In genomic region chr10:82795071-82795731, GRCm38 (mm10) we compare ENCODE assay signal across 8 mouse cellular contexts. TPM values are rescaled to one million over a fixed set of nuclear protein-coding genes. Genes with fewer than 3 reads are reported as not detected.
A peak's percentile ranks its signal among the peaks of the same experiment; 100 is the strongest.
DNase-seq lines count a peak whose midpoint lies in the region; ATAC-seq and TF ChIP-seq lines count a peak whose summit lies in the region.

No protein-coding gene starts in this region.

- no peaks in the 10 kb centered on the region for H3K27me3 ChIP-seq in hindbrain, embryonic 12.5 days
- H3K27me3 ChIP-seq in hindbrain, embryonic 11.5 days (ENCODE audit: control insufficient read depth, insufficient read depth, low read length) = no peaks in the 10 kb centered on the region
- H3K27me3 ChIP-seq in intestine, embryonic 16.5 days (replicated peaks; ENCODE audit: control insufficient read depth, insufficient read depth, low read length) = no peaks in the 10 kb centered on the region
- H3K27me3 ChIP-seq in stomach, embryonic 15.5 days (replicated peaks) = no peaks in the 10 kb centered on the region

- TF ChIP-seq CTCF in cortical plate, adult 2 months (IDR thresholded peaks at IDR 0.05; ENCODE audit: extremely low read depth, insufficient read depth, low read length) = peak; percentile 47

- 48% methylated on average over 15 of the region's 15 CpGs for WGBS in hindbrain, embryonic 12.5 days
- 42% methylated on average over 15 of the region's 15 CpGs for WGBS in hindbrain, embryonic 11.5 days
- 25% methylated on average over 15 of the region's 15 CpGs for WGBS in intestine, embryonic 16.5 days
- 20% methylated on average over 15 of the region's 15 CpGs for WGBS in stomach, embryonic 15.5 days

- H3K9me3 ChIP-seq in hindbrain, embryonic 12.5 days (replicated peaks) = 0 out of 2 replicates have a peak, but pooled peaks cover 4% of the 10 kb centered on the region
- H3K9me3 ChIP-seq in hindbrain, embryonic 11.5 days (ENCODE audit: control insufficient read depth, low read length) = no peaks in the 10 kb centered on the region; the same call in 1 of the 2 replicates
- H3K9me3 ChIP-seq in intestine, embryonic 16.5 days (ENCODE audit: control insufficient read depth, low read length) = no peaks in the 10 kb centered on the region
- no peaks in the 10 kb centered on the region for H3K9me3 ChIP-seq in stomach, embryonic 15.5 days

- TF ChIP-seq POLR2A in cortical plate, adult 2 months (IDR thresholded peaks at IDR 0.05; ENCODE audit: extremely low read depth, insufficient read depth, low read length) = no peak

- H3K27ac ChIP-seq in hindbrain, embryonic 12.5 days = no peak overlapping the region
- H3K27ac ChIP-seq in hindbrain, embryonic 11.5 days (ENCODE audit: low read depth, low read length) = no peak overlapping the region
- H3K27ac ChIP-seq in cortical plate, adult 2 months (ENCODE audit: insufficient read depth, low read length) = no peak overlapping the region
- H3K27ac ChIP-seq in intestine, embryonic 16.5 days (ENCODE audit: low read length) = no peak overlapping the region
- peak overlapping the region; percentile 42 for H3K27ac ChIP-seq in stomach, embryonic 15.5 days

- no peak for ATAC-seq in hindbrain, embryonic 12.5 days (ENCODE audit: low FRiP score)
- ATAC-seq in hindbrain, embryonic 11.5 days (ENCODE audit: low FRiP score) = no peak
- peak; percentile 76 for ATAC-seq in intestine, embryonic 16.5 days
- ATAC-seq in megakaryocyte, adult 5-6 weeks (ENCODE audit: poor library complexity, severe bottlenecking) = peak; percentile 62
- peak; percentile 56; the same call in 1 of the 2 replicates for ATAC-seq in stomach, embryonic 15.5 days (ENCODE audit: insufficient read depth, low FRiP score, low read depth)

- H3K4me1 ChIP-seq in hindbrain, embryonic 12.5 days = peaks cover 9% of the 10 kb centered on the region; the same call in 1 of the 2 replicates
- H3K4me1 ChIP-seq in hindbrain, embryonic 11.5 days (replicated peaks; ENCODE audit: control insufficient read depth, insufficient read depth, low read length) = no peaks in the 10 kb centered on the region
- no peaks in the 10 kb centered on the region for H3K4me1 ChIP-seq in cortical plate, adult 2 months (ENCODE audit: control insufficient read depth, insufficient read depth, low read length)
- H3K4me1 ChIP-seq in intestine, embryonic 16.5 days (ENCODE audit: control insufficient read depth, insufficient read depth, low read length) = peaks cover 6% of the 10 kb centered on the region
- H3K4me1 ChIP-seq in stomach, embryonic 15.5 days = peaks cover 16% of the 10 kb centered on the region; the same call in 1 of the 2 replicates

- intact Hi-C loops in left cerebral cortex, postnatal 10 days (cut with DNase I) = no loop called here

- no peak for DNase-seq in hindbrain, embryonic 11.5 days (ENCODE audit: low spot score)
- DNase-seq in gastrocnemius, postnatal 25 days = peak; percentile 62
- DNase-seq in left cerebral cortex, postnatal 10 days (ENCODE audit: extremely low spot score in 1 of 2, low spot score in 2 of 2) = peak; percentile 65 to 69

- no peak overlapping the region for H3K4me3 ChIP-seq in hindbrain, embryonic 12.5 days
- no peak overlapping the region for H3K4me3 ChIP-seq in hindbrain, embryonic 11.5 days (ENCODE audit: low read depth, low read length)
- H3K4me3 ChIP-seq in cortical plate, adult 2 months (ENCODE audit: insufficient read depth, low read length) = no peak overlapping the region
- H3K4me3 ChIP-seq in intestine, embryonic 16.5 days (ENCODE audit: low read length) = peak overlapping the region; percentile 1
- peak overlapping the region; percentile 12; the same call in 1 of the 2 replicates for H3K4me3 ChIP-seq in stomach, embryonic 15.5 days (replicated peaks)

- H3K9ac ChIP-seq in hindbrain, embryonic 12.5 days = no peak overlapping the region
- H3K9ac ChIP-seq in hindbrain, embryonic 11.5 days (ENCODE audit: low read depth, low read length) = no peak overlapping the region
- peak overlapping the region; percentile 17; the same call in 1 of the 2 replicates for H3K9ac ChIP-seq in intestine, embryonic 16.5 days (ENCODE audit: low read depth, low read length)
- 0 out of 2 replicates have a peak overlapping the region, but pooled peaks have one; percentile 7 for H3K9ac ChIP-seq in stomach, embryonic 15.5 days

- no peaks in the 10 kb centered on the region for H3K36me3 ChIP-seq in hindbrain, embryonic 12.5 days
- H3K36me3 ChIP-seq in hindbrain, embryonic 11.5 days (ENCODE audit: control insufficient read depth, insufficient read depth, low read length) = no peaks in the 10 kb centered on the region
- no peaks in the 10 kb centered on the region for H3K36me3 ChIP-seq in intestine, embryonic 16.5 days (ENCODE audit: control insufficient read depth, insufficient read depth, low read length)
- H3K36me3 ChIP-seq in stomach, embryonic 15.5 days = no peaks in the 10 kb centered on the region

- peak overlapping the region; percentile 27 for H3K4me2 ChIP-seq in hindbrain, embryonic 12.5 days (replicated peaks)
- H3K4me2 ChIP-seq in hindbrain, embryonic 11.5 days (replicated peaks; ENCODE audit: low read depth, low read length) = no peak overlapping the region; the same call in 1 of the 2 replicates
- H3K4me2 ChIP-seq in intestine, embryonic 16.5 days (ENCODE audit: low read depth, low read length) = peak overlapping the region; percentile 49
- peak overlapping the region; percentile 50 for H3K4me2 ChIP-seq in stomach, embryonic 15.5 days

RNA-seq across cellular contexts. Expression of gene Nfyb, which starts 31.3 kb away (rescaled TPM):
- polyA plus RNA-seq in hindbrain, embryonic 12.5 days (2016; fragmentation: Nextera tagmentation; extraction: Ambion mirVana) = 54.9 and 59.2 TPM in 2 replicates
- polyA plus RNA-seq in hindbrain, embryonic 11.5 days (2014; fragmentation: Nextera tagmentation; extraction: Ambion mirVana) = 60.7 and 68.2 TPM in 2 replicates
- 54.6 and 60.5 TPM in 2 replicates for polyA plus RNA-seq in cortical plate, adult 2 months (2012; rRNA removed)
- 10 to 100 TPM; 24.9 to 33.2 TPM for total RNA-seq in gastrocnemius, postnatal 25 days (2021)
- 31.4 and 34.7 TPM in 2 replicates for polyA plus RNA-seq in intestine, embryonic 16.5 days (2015; fragmentation: Nextera tagmentation; extraction: Ambion mirVana)
- 10 to 100 TPM; 58.9 to 62.9 TPM for total RNA-seq in left cerebral cortex, postnatal 10 days (2021)
- total RNA-seq in megakaryocyte, adult 5-6 weeks (2015) = 34.9 and 48.3 TPM in 2 replicates
- total RNA-seq in megakaryocyte, adult 5-6 weeks (2017) = 71.7 and 77.4 TPM in 2 replicates
- polyA plus RNA-seq in stomach, embryonic 15.5 days (2015; fragmentation: Nextera tagmentation; extraction: Ambion mirVana) = 46.0 and 47.7 TPM in 2 replicates

RNA-seq across cellular contexts. Expression of gene Txnrd1, which starts 38.5 kb away (rescaled TPM):
- polyA plus RNA-seq in hindbrain, embryonic 12.5 days (2016; fragmentation: Nextera tagmentation; extraction: Ambion mirVana) = 155 TPM in 2 replicates
- 170 and 196 TPM in 2 replicates for polyA plus RNA-seq in hindbrain, embryonic 11.5 days (2014; fragmentation: Nextera tagmentation; extraction: Ambion mirVana)
- 36.8 and 38.3 TPM in 2 replicates for polyA plus RNA-seq in cortical plate, adult 2 months (2012; rRNA removed)
- 10 to 100 TPM; 48.6 to 49.7 TPM for total RNA-seq in gastrocnemius, postnatal 25 days (2021)
- 107 and 108 TPM in 2 replicates for polyA plus RNA-seq in intestine, embryonic 16.5 days (2015; fragmentation: Nextera tagmentation; extraction: Ambion mirVana)
- total RNA-seq in left cerebral cortex, postnatal 10 days (2021) = 10 to 100 TPM; 49.7 to 65.9 TPM
- 26.2 and 29.6 TPM in 2 replicates for total RNA-seq in megakaryocyte, adult 5-6 weeks (2015)
- total RNA-seq in megakaryocyte, adult 5-6 weeks (2017) = 59.5 and 73.9 TPM in 2 replicates
- 82.5 and 102 TPM in 2 replicates for polyA plus RNA-seq in stomach, embryonic 15.5 days (2015; fragmentation: Nextera tagmentation; extraction: Ambion mirVana)

Comparison
In these comparisons a context has a peak if more than half of its experiments do, and no peak if none do; other contexts are left out.
1. ATAC-seq: peak in intestine, embryonic 16.5 days (single experiment), megakaryocyte, adult 5-6 weeks (single experiment) and stomach, embryonic 15.5 days (single experiment); none in hindbrain, embryonic 12.5 days (single experiment) and hindbrain, embryonic 11.5 days (single experiment).
2. H3K4me3 ChIP-seq: peak in intestine, embryonic 16.5 days (single experiment) and stomach, embryonic 15.5 days (single experiment); none in hindbrain, embryonic 12.5 days (single experiment), hindbrain, embryonic 11.5 days (single experiment) and cortical plate, adult 2 months (single experiment).
3. H3K9ac ChIP-seq: peak in intestine, embryonic 16.5 days (single experiment) and stomach, embryonic 15.5 days (single experiment); none in hindbrain, embryonic 12.5 days (single experiment) and hindbrain, embryonic 11.5 days (single experiment).